ENCODE assay signal across 8 mouse cellular contexts in the genomic region with DNA sequence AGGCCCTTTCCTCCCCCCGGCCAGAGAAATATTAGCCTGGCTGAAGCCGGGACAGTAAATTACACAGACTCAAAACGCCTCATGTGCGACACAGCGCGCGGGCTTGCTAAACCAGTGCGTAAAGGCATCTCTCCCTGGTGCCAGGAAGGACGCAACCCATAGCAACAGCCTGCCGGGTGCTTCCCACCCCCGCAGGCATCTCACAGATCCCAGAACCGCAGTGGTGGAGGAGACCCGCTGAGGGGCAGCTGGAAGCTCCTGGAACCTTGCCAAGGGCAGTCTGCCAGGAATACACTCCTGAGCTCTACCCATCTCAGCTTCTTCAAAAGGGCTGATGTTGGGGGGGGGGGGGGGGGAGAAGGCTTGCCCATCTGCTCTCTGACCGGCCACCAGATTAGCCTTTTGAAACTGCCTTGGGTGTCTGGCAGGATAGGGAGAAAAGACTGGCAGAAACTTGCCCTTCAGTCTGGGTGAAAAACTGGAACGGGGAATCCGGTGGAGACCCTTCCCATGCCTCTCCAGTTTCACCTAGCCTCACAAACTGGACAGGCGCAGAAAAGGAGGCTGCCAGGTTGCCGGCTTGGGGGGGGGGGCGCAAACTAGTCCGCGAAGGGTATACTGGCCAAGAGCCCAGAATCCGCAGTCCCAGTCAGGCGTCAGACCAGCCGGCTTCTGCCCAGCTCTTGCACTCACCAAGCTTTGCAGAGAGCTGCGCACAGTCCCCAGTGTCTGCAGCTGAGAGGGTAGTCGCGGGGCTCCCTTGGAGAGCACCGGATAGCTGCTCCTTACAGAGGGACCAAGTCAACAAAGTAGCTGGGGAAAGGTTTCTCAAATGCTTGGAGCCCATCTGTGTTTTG. TPM values are rescaled to one million over a fixed set of nuclear protein-coding genes. Genes with fewer than 3 reads are reported as not detected.
A peak's percentile ranks its signal among the peaks of the same experiment; 100 is the strongest.
DNase-seq lines count a peak whose midpoint lies in the region; ATAC-seq and TF ChIP-seq lines count a peak whose summit lies in the region.

A gene (plus strand): TSS at position 740 of the 857 bp plus-strand sequence.

- H3K27me3 ChIP-seq in heart, postnatal 0 days (ENCODE audit: control insufficient read depth, insufficient read depth, low read length) = peaks cover 46% of the 10 kb centered on the region
- peaks cover 46% of the 10 kb centered on the region for H3K27me3 ChIP-seq in forebrain, embryonic 12.5 days
- H3K27me3 ChIP-seq in midbrain, embryonic 15.5 days (replicated peaks) = peaks cover 18% of the 10 kb centered on the region

- no peaks in the 10 kb centered on the region for H3K4me1 ChIP-seq in heart, postnatal 0 days (ENCODE audit: control insufficient read depth, insufficient read depth)
- H3K4me1 ChIP-seq in forebrain, embryonic 12.5 days = peaks cover 33% of the 10 kb centered on the region
- peaks cover 27% of the 10 kb centered on the region for H3K4me1 ChIP-seq in midbrain, embryonic 15.5 days

- no peak for TF ChIP-seq EP300 in heart, postnatal 0 days (IDR thresholded peaks at IDR 0.05; ENCODE audit: low read depth)

- H3K9ac ChIP-seq in heart, postnatal 0 days (replicated peaks; ENCODE audit: low read depth, low read length) = no peak within 1 kb of the TSS
- H3K9ac ChIP-seq in forebrain, embryonic 12.5 days = peak within 1 kb of the TSS; percentile 30; the same call in 1 of the 2 replicates
- peak within 1 kb of the TSS; percentile 44 for H3K9ac ChIP-seq in midbrain, embryonic 15.5 days

- intact Hi-C loops in heart, postnatal 10 days (cut with DNase I) = no loop called here

- WGBS in heart, postnatal 0 days = 2% methylated on average over 27 of the region's 28 CpGs
- WGBS in forebrain, embryonic 12.5 days = under 1% methylated on average over 26 of the region's 28 CpGs
- WGBS in midbrain, embryonic 15.5 days = under 1% methylated on average over 28 of the region's 28 CpGs

- no peak within 1 kb of the TSS for H3K27ac ChIP-seq in heart, postnatal 0 days (ENCODE audit: low read depth)
- H3K27ac ChIP-seq in forebrain, embryonic 12.5 days = peak within 1 kb of the TSS; percentile 8; the same call in 1 of the 2 replicates
- H3K27ac ChIP-seq in midbrain, embryonic 15.5 days = peak within 1 kb of the TSS; percentile 67

- H3K4me3 ChIP-seq in heart, postnatal 0 days (ENCODE audit: low read depth, low read length) = peak within 1 kb of the TSS; percentile 26
- H3K4me3 ChIP-seq in forebrain, embryonic 12.5 days (replicated peaks) = peak within 1 kb of the TSS; percentile 34
- peak within 1 kb of the TSS; percentile 45 for H3K4me3 ChIP-seq in midbrain, embryonic 15.5 days

- H3K9me3 ChIP-seq in heart, postnatal 0 days (replicated peaks; ENCODE audit: control insufficient read depth, low read length) = no peaks in the 10 kb centered on the region
- H3K9me3 ChIP-seq in forebrain, embryonic 12.5 days = no peaks in the 10 kb centered on the region
- no peaks in the 10 kb centered on the region for H3K9me3 ChIP-seq in midbrain, embryonic 15.5 days

- no peak for TF ChIP-seq CTCF in heart, postnatal 0 days (IDR thresholded peaks at IDR 0.05; ENCODE audit: low read depth)

- H3K36me3 ChIP-seq in heart, postnatal 0 days (replicated peaks; ENCODE audit: control insufficient read depth, insufficient read depth, low read length) = no peaks in the 10 kb centered on the region
- H3K36me3 ChIP-seq in forebrain, embryonic 12.5 days (replicated peaks) = no peaks in the 10 kb centered on the region
- H3K36me3 ChIP-seq in midbrain, embryonic 15.5 days (replicated peaks) = no peaks in the 10 kb centered on the region

- H3K4me2 ChIP-seq in heart, postnatal 0 days (ENCODE audit: low read depth, low read length) = peak within 1 kb of the TSS; percentile 58
- peak within 1 kb of the TSS; percentile 73 for H3K4me2 ChIP-seq in forebrain, embryonic 12.5 days
- peak within 1 kb of the TSS; percentile 94 for H3K4me2 ChIP-seq in midbrain, embryonic 15.5 days

- no peak for DNase-seq in heart, postnatal 0 days (ENCODE audit: low spot score)
- no peak for DNase-seq in heart, postnatal 10 days
- DNase-seq in brain, adult 2 months (ENCODE audit: low read depth, low spot score) = peak; percentile 72
- peak; percentile 80 to 82 for DNase-seq in layer of hippocampus, postnatal 10 days (ENCODE audit: low spot score in 2 of 2)
- no peak for DNase-seq in spleen, postnatal 4 days (ENCODE audit: low spot score in 2 of 2)
- DNase-seq in natural killer cell, adult 2 months (ENCODE audit: low spot score in 2 of 2) = no peak

- ATAC-seq in heart, postnatal 0 days (ENCODE audit: insufficient read depth, low read depth) = no peak; the same call in 1 of the 2 replicates
- peak; percentile 91 for ATAC-seq in forebrain, embryonic 12.5 days (ENCODE audit: low FRiP score)
- peak; percentile 91 for ATAC-seq in midbrain, embryonic 15.5 days (replicated peaks)

RNA-seq across cellular contexts. Expression of the gene that starts here (rescaled TPM):
- total RNA-seq in heart, postnatal 0 days (2014; rRNA removed; ENCODE audit: low replicate concordance) = not detected in 2 replicates
- polyA plus RNA-seq in heart, postnatal 0 days (2015; fragmentation: Nextera tagmentation; extraction: Ambion mirVana) = 0.07 TPM in 1 of 2 replicates, not detected in the other
- total RNA-seq in heart, postnatal 10 days (2021) = not detected
- polyA plus RNA-seq in forebrain, embryonic 12.5 days (2016; fragmentation: Nextera tagmentation; extraction: Ambion mirVana) = 0.67 and 0.83 TPM in 2 replicates
- 1 to 10 TPM; 3.0 to 3.7 TPM for total RNA-seq in layer of hippocampus, postnatal 10 days (2021)
- polyA plus RNA-seq in midbrain, embryonic 15.5 days (2015; fragmentation: Nextera tagmentation; extraction: Ambion mirVana) = 2.8 and 3.1 TPM in 2 replicates

Comparison
In these comparisons a context has a peak if more than half of its experiments do, and no peak if none do; other contexts are left out.
1. Peak in ATAC-seq, H3K4me3 ChIP-seq, H3K27ac ChIP-seq, H3K9ac ChIP-seq and H3K4me2 ChIP-seq in forebrain, embryonic 12.5 days; RNA of the gene not detected or under 1 TPM.
2. DNase-seq: peak in brain, adult 2 months (single experiment) and layer of hippocampus, postnatal 10 days (2 of 2); none in heart, postnatal 0 days (single experiment), heart, postnatal 10 days (0 of 2), spleen, postnatal 4 days (0 of 2) and natural killer cell, adult 2 months (0 of 2).
3. Peak in every context shown above with its lines, with median percentiles within 50 percentile points of each other: H3K4me2 ChIP-seq and H3K4me3 ChIP-seq.